Mouse (Mus musculus): ENCODE results near the gene Fars2. TPM values are rescaled to one million over a fixed set of nuclear protein-coding genes. Genes with fewer than 3 reads are reported as not detected.
"Not testable (repeated sequence)": the region's sequence is repeated elsewhere in the genome, so short reads cannot be mapped to it uniquely, and the experiment has no call there.

Gene Fars2
- polyA plus RNA-seq, 1 experiment from 2014 or later: 31.7 TPM

- Histone ChIP-seq H3K27ac (ENCODE audit: low read depth, low read length) (no peak overlapping the region), H3K9ac (ENCODE audit: low read depth, low read length) (no peak overlapping the region), H3K4me3 (ENCODE audit: low read length) (no peak overlapping the region), H3K27me3 (ENCODE audit: control insufficient read depth, insufficient read depth, low read length) (no peaks in the 10 kb centered on the region), H3K4me1 (ENCODE audit: control insufficient read depth, insufficient read depth, low read length) (no peaks in the 10 kb centered on the region), H3K9me3 (ENCODE audit: control insufficient read depth, low read length) (no peaks in the 10 kb centered on the region), H3K36me3 (ENCODE audit: control insufficient read depth, insufficient read depth, low read length) (no peaks in the 10 kb centered on the region), H3K4me2 (replicated peaks; ENCODE audit: low read depth, low read length) (no peak overlapping the region)
- WGBS: 82% methylated on average over 3 of the region's 3 CpGs
- no peak for ATAC-seq (ENCODE audit: low FRiP score, low TSS enrichment)
Observed at GRCm38 (mm10) chr13:36451437-36451836, 334.2 kb downstream of the Fars2 start.

GRCm38 (mm10) chr13:36460473-36460872 is 343.3 kb downstream of the Fars2 start:
- H3K4me2 ChIP-seq (replicated peaks; ENCODE audit: low read depth, low read length): no peak overlapping the region
- H3K36me3 ChIP-seq (ENCODE audit: control insufficient read depth, insufficient read depth, low read length): no peaks in the 10 kb centered on the region
- H3K4me3 ChIP-seq (ENCODE audit: low read length): no peak overlapping the region
- no peak overlapping the region for H3K27ac ChIP-seq (ENCODE audit: low read depth, low read length)
- no peaks in the 10 kb centered on the region for H3K9me3 ChIP-seq (ENCODE audit: control insufficient read depth, low read length)
- no peak for ATAC-seq (ENCODE audit: low FRiP score, low TSS enrichment)
- no peaks in the 10 kb centered on the region for H3K4me1 ChIP-seq (ENCODE audit: control insufficient read depth, insufficient read depth, low read length)
- WGBS: 65% methylated on average over 3 of the region's 3 CpGs
- no peaks in the 10 kb centered on the region for H3K27me3 ChIP-seq (ENCODE audit: control insufficient read depth, insufficient read depth, low read length)
- H3K9ac ChIP-seq (ENCODE audit: low read depth, low read length): no peak overlapping the region

- H3K4me3 ChIP-seq (ENCODE audit: low read length): no peak overlapping the region
- H3K4me1 ChIP-seq (ENCODE audit: control insufficient read depth, insufficient read depth, low read length): no peaks in the 10 kb centered on the region
- no peaks in the 10 kb centered on the region for H3K9me3 ChIP-seq (ENCODE audit: control insufficient read depth, low read length)
- no peak overlapping the region for H3K27ac ChIP-seq (ENCODE audit: low read depth, low read length)
- H3K27me3 ChIP-seq (ENCODE audit: control insufficient read depth, insufficient read depth, low read length): no peaks in the 10 kb centered on the region
- ATAC-seq (ENCODE audit: low FRiP score, low TSS enrichment): no peak
- no peak overlapping the region for H3K4me2 ChIP-seq (replicated peaks; ENCODE audit: low read depth, low read length)
- H3K9ac ChIP-seq (ENCODE audit: low read depth, low read length): no peak overlapping the region
- no peaks in the 10 kb centered on the region for H3K36me3 ChIP-seq (ENCODE audit: control insufficient read depth, insufficient read depth, low read length)
Observed at GRCm38 (mm10) chr13:36463669-36464068, 346.5 kb downstream of the Fars2 start.

DNA sequence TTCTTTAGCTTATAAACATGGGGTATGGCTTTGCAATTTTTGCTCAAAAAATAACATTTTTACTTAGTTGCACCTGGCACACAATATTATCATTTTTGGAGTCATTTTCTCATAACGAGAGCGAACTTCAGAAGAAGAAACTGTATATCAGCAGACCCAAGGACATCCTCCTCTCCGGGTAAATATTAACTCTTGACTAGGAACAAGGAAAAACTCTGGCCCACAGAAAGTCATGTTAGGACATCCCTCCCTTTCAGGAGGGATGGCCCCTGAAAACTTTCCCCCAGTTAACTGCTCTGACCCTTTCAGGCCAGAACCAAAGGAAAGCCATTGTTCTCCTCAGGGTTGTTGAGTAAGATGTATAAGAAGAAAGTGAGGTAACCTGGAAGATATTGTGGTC is 348.9 kb downstream of the Fars2 start:
- not testable (repeated sequence) for H3K4me3 ChIP-seq (ENCODE audit: low read length); H3K27me3 ChIP-seq (ENCODE audit: control insufficient read depth, insufficient read depth, low read length); H3K4me1 ChIP-seq (ENCODE audit: control insufficient read depth, insufficient read depth, low read length); H3K27ac ChIP-seq (ENCODE audit: low read depth, low read length); H3K9ac ChIP-seq (ENCODE audit: low read depth, low read length); H3K9me3 ChIP-seq (ENCODE audit: control insufficient read depth, low read length); H3K36me3 ChIP-seq (ENCODE audit: control insufficient read depth, insufficient read depth, low read length); ATAC-seq (ENCODE audit: low FRiP score, low TSS enrichment); H3K4me2 ChIP-seq (replicated peaks; ENCODE audit: low read depth, low read length)
- WGBS: 87% methylated on average over 3 of the region's 3 CpGs

GRCm38 (mm10) chr13:36466515-36466921 is 349.3 kb downstream of the Fars2 start:
- no peak for ATAC-seq (ENCODE audit: low FRiP score, low TSS enrichment)
- 91% methylated on average over 5 of the region's 5 CpGs for WGBS

DNA sequence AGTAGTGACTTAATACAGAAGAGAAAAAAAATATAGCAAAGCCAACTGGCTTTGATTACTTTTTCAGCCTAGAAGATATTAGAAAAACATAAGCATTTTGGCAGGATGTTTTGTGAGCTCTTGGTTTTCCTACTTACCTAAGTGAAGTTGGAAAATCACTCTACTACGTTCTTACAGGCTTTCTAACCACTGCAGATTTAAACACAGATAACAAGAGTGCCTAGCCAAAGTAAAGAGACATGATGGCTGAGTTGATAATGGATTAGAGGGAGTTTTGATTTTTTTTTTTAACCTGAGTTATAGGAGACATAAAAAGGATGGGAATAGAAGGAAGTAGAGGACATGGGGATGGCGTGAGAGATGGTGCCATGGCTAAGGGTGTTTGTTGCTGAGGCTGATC is 350.6 kb downstream of the Fars2 start:
- no peaks in the 10 kb centered on the region for H3K9me3 ChIP-seq (ENCODE audit: control insufficient read depth, low read length)
- no peaks in the 10 kb centered on the region for H3K4me1 ChIP-seq (ENCODE audit: control insufficient read depth, insufficient read depth, low read length)
- no peaks in the 10 kb centered on the region for H3K27me3 ChIP-seq (ENCODE audit: control insufficient read depth, insufficient read depth, low read length)
- no peak overlapping the region for H3K4me3 ChIP-seq (ENCODE audit: low read length)
- H3K4me2 ChIP-seq (replicated peaks; ENCODE audit: low read depth, low read length): no peak overlapping the region
- ATAC-seq (ENCODE audit: low FRiP score, low TSS enrichment): no peak
- H3K27ac ChIP-seq (ENCODE audit: low read depth, low read length): no peak overlapping the region
- H3K9ac ChIP-seq (ENCODE audit: low read depth, low read length): no peak overlapping the region
- 64% methylated on average over 2 of the region's 2 CpGs for WGBS
- H3K36me3 ChIP-seq (ENCODE audit: control insufficient read depth, insufficient read depth, low read length): no peaks in the 10 kb centered on the region

More at GRCm38 (mm10) chr13:36466515-36466921, 349.3 kb downstream of the Fars2 start:
- H3K36me3 ChIP-seq (ENCODE audit: control insufficient read depth, insufficient read depth, low read length): no peaks in the 10 kb centered on the region
- no peaks in the 10 kb centered on the region for H3K27me3 ChIP-seq (ENCODE audit: control insufficient read depth, insufficient read depth, low read length)
- no peak overlapping the region for H3K9ac ChIP-seq (ENCODE audit: low read depth, low read length)
- H3K27ac ChIP-seq (ENCODE audit: low read depth, low read length): no peak overlapping the region
- no peaks in the 10 kb centered on the region for H3K9me3 ChIP-seq (ENCODE audit: control insufficient read depth, low read length)
- H3K4me1 ChIP-seq (ENCODE audit: control insufficient read depth, insufficient read depth, low read length): no peaks in the 10 kb centered on the region
- H3K4me2 ChIP-seq (replicated peaks; ENCODE audit: low read depth, low read length): no peak overlapping the region
- no peak overlapping the region for H3K4me3 ChIP-seq (ENCODE audit: low read length)

DNA sequence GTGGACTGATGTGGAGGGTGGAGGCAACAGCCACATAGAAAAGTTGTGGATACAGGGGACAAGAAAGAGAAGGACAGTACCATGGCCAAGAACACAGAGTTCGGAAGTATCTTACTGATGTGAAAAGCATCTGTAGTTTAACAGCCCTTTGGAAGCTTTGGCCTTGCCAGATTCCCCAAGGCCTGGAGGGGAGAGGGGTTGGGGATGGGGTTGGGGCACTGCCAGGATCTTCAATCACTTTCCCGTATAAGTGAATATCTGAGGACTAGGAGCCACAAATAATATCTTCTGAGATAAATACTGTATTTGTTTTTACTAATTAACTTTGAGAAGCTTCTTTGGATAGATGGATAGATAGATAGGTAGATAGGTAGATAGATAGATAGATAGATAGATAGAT is 351.8 kb downstream of the Fars2 start:
- Histone ChIP-seq H3K4me1 (ENCODE audit: control insufficient read depth, insufficient read depth, low read length) (no peaks in the 10 kb centered on the region), H3K4me2 (replicated peaks; ENCODE audit: low read depth, low read length) (no peak overlapping the region), H3K36me3 (ENCODE audit: control insufficient read depth, insufficient read depth, low read length) (no peaks in the 10 kb centered on the region), H3K27me3 (ENCODE audit: control insufficient read depth, insufficient read depth, low read length) (no peaks in the 10 kb centered on the region), H3K9me3 (ENCODE audit: control insufficient read depth, low read length) (no peaks in the 10 kb centered on the region), H3K9ac (ENCODE audit: low read depth, low read length) (no peak overlapping the region), H3K27ac (ENCODE audit: low read depth, low read length) (no peak overlapping the region), H3K4me3 (ENCODE audit: low read length) (no peak overlapping the region)
- WGBS: 90% methylated on average over 2 of the region's 2 CpGs
- no peak for ATAC-seq (ENCODE audit: low FRiP score, low TSS enrichment)

GRCm38 (mm10) chr13:36469412-36470125 is 352.4 kb downstream of the Fars2 start:
- WGBS: 64% methylated on average over 2 of the region's 2 CpGs

GRCm38 (mm10) chr13:36477648-36478047 is 360.4 kb downstream of the Fars2 start:
- no peak for ATAC-seq (ENCODE audit: low FRiP score, low TSS enrichment)
- H3K9me3 ChIP-seq (ENCODE audit: control insufficient read depth, low read length): no peaks in the 10 kb centered on the region
- 47% methylated on average over 5 of the region's 5 CpGs for WGBS

More at GRCm38 (mm10) chr13:36469412-36470125, 352.4 kb downstream of the Fars2 start:
- Histone ChIP-seq H3K27me3 (ENCODE audit: control insufficient read depth, insufficient read depth, low read length) (no peaks in the 10 kb centered on the region), H3K27ac (ENCODE audit: low read depth, low read length) (no peak overlapping the region), H3K4me2 (replicated peaks; ENCODE audit: low read depth, low read length) (no peak overlapping the region), H3K4me1 (ENCODE audit: control insufficient read depth, insufficient read depth, low read length) (no peaks in the 10 kb centered on the region), H3K9ac (ENCODE audit: low read depth, low read length) (no peak overlapping the region), H3K36me3 (ENCODE audit: control insufficient read depth, insufficient read depth, low read length) (no peaks in the 10 kb centered on the region), H3K4me3 (ENCODE audit: low read length) (no peak overlapping the region), H3K9me3 (ENCODE audit: control insufficient read depth, low read length) (no peaks in the 10 kb centered on the region)
- ATAC-seq (ENCODE audit: low FRiP score, low TSS enrichment): no peak

More at GRCm38 (mm10) chr13:36477648-36478047, 360.4 kb downstream of the Fars2 start:
- H3K27ac ChIP-seq (ENCODE audit: low read depth, low read length): no peak overlapping the region
- no peak overlapping the region for H3K9ac ChIP-seq (ENCODE audit: low read depth, low read length)
- H3K36me3 ChIP-seq (ENCODE audit: control insufficient read depth, insufficient read depth, low read length): no peaks in the 10 kb centered on the region
- H3K27me3 ChIP-seq (ENCODE audit: control insufficient read depth, insufficient read depth, low read length): no peaks in the 10 kb centered on the region
- no peak overlapping the region for H3K4me3 ChIP-seq (ENCODE audit: low read length)
- H3K4me1 ChIP-seq (ENCODE audit: control insufficient read depth, insufficient read depth, low read length): no peaks in the 10 kb centered on the region
- H3K4me2 ChIP-seq (replicated peaks; ENCODE audit: low read depth, low read length): no peak overlapping the region
